Mouse (Mus musculus) midbrain, embryonic 10.5 days (tissue): ENCODE measurements around the gene Pfn3. TPM values are rescaled to one million over a fixed set of nuclear protein-coding genes. Genes with fewer than 3 reads are reported as not detected.
"Not testable (repeated sequence)": the region's sequence is repeated elsewhere in the genome, so short reads cannot be mapped to it uniquely, and the experiment has no call there.

Source experiments
- DNase-seq: peaks from one replicate; pipeline ENCODE4 v3.0.0-alpha.2; 2017; ENCODE audit warnings: low spot score
- H3K27ac ChIP-seq: fragments of 300-500 bp; sonication (generic); replicated peaks from 2 replicates; pipeline ENCODE4 v1.5.1; 2016; ENCODE audit warnings: mild to moderate bottlenecking
- H3K27me3 ChIP-seq: fragments of 300-500 bp; sonication (generic); 2 replicates; pipeline ENCODE4 v1.6.1; 2016; ENCODE audit warnings: low read depth, mild to moderate bottlenecking; ENCODE audit not compliant: poor library complexity, severe bottlenecking
- H3K36me3 ChIP-seq: fragments of 300-500 bp; sonication (generic); 2 replicates; pipeline ENCODE4 v1.6.1; 2016; ENCODE audit warnings: mild to moderate bottlenecking, moderate library complexity
- H3K4me1 ChIP-seq: fragments of 300-500 bp; sonication (generic); 2 replicates; pipeline ENCODE4 v1.6.1; 2016
- H3K4me3 ChIP-seq: fragments of 300-500 bp; sonication (generic); 2 replicates; pipeline ENCODE4 v1.5.1; 2016; ENCODE audit warnings: mild to moderate bottlenecking, moderate library complexity
- H3K9me3 ChIP-seq: fragments of 300-500 bp; sonication (generic); replicated peaks from 2 replicates; pipeline ENCODE4 v1.6.1; 2016; ENCODE audit warnings: mild to moderate bottlenecking
- WGBS: fragments of 180-500 bp; shearing (Covaris S2); methylation state at CpG from one replicate; pipeline ENCODE4 v1.1.7; 2016; 5-methylcytosine and 5-hydroxymethylcytosine counted together
- polyA plus RNA-seq: library from polyadenylated mRNA; unstranded; fragments of >200 nt; fragmentation: Nextera tagmentation; extraction: Ambion mirVana; gene quantifications from 2 replicates; pipeline ENCODE4 v1.2.1, GENCODE M21; 2016

The Pfn3 gene
- polyA plus RNA-seq, 1 experiment from 2014 or later, result not detected

GRCm38 (mm10) chr13:55446483-55447105, 31.6 kb upstream of the Pfn3 start:
- Histone ChIP-seq H3K27me3 (no peaks in the 10 kb centered on the region), H3K36me3 (peaks cover 36% of the 10 kb centered on the region), H3K27ac (peak overlapping the region; percentile 98), H3K4me3 (peak overlapping the region; percentile 93), H3K4me1 (peaks cover 37% of the 10 kb centered on the region), H3K9me3 (no peaks in the 10 kb centered on the region)
- no peak for DNase-seq
- WGBS, result 83% methylated on average over 6 of the region's 6 CpGs

GRCm38 (mm10) chr13:55445361-55446091, 30.5 kb upstream of the Pfn3 start:
- H3K9me3 ChIP-seq, result no peaks in the 10 kb centered on the region
- H3K36me3 ChIP-seq, result peaks cover 25% of the 10 kb centered on the region
- no peaks in the 10 kb centered on the region for H3K27me3 ChIP-seq
- H3K4me1 ChIP-seq, result peaks cover 37% of the 10 kb centered on the region
- H3K4me3 ChIP-seq, result peak overlapping the region; percentile 93
- 1% methylated on average over 66 of the region's 66 CpGs for WGBS
- H3K27ac ChIP-seq, result peak overlapping the region; percentile 98
- peak; percentile 77 for DNase-seq

- Histone ChIP-seq H3K4me1 (peaks cover 37% of the 10 kb centered on the region), H3K36me3 (peaks cover 19% of the 10 kb centered on the region), H3K27ac (peak within 1 kb of the TSS; percentile 98), H3K4me3 (peak within 1 kb of the TSS; percentile 93), H3K27me3 (no peaks in the 10 kb centered on the region), H3K9me3 (no peaks in the 10 kb centered on the region)
- WGBS, result under 1% methylated on average over 35 of the region's 35 CpGs
- DNase-seq, result peak; percentile 99
Observed at GRCm38 (mm10) chr13:55444937-55445315, 29.9 kb upstream of the Pfn3 start, which contains the start of gene Grk6. Gene Grk6, plus strand, starts transcription at chr13:55445072.

GRCm38 (mm10) chr13:55444286-55444936, 29.4 kb upstream of the Pfn3 start:
- peaks cover 37% of the 10 kb centered on the region for H3K4me1 ChIP-seq
- no peak for DNase-seq
- WGBS, result 2% methylated on average over 32 of the region's 33 CpGs
- H3K9me3 ChIP-seq, result no peaks in the 10 kb centered on the region
- no peaks in the 10 kb centered on the region for H3K27me3 ChIP-seq
- peak overlapping the region; percentile 98 for H3K27ac ChIP-seq
- peaks cover 14% of the 10 kb centered on the region for H3K36me3 ChIP-seq
- H3K4me3 ChIP-seq, result peak overlapping the region; percentile 93

GRCm38 (mm10) chr13:55443799-55444285, 28.8 kb upstream of the Pfn3 start:
- Histone ChIP-seq H3K27ac (peak overlapping the region; percentile 98), H3K36me3 (peaks cover 8% of the 10 kb centered on the region), H3K4me3 (peak overlapping the region; percentile 93), H3K9me3 (no peaks in the 10 kb centered on the region), H3K27me3 (no peaks in the 10 kb centered on the region), H3K4me1 (peaks cover 37% of the 10 kb centered on the region)
- 47% methylated on average over 9 of the region's 9 CpGs for WGBS
- DNase-seq, result no peak

GRCm38 (mm10) chr13:55437111-55437629, 22.1 kb upstream of the Pfn3 start:
- H3K36me3 ChIP-seq, H3K4me3 ChIP-seq, H3K4me1 ChIP-seq, H3K27ac ChIP-seq, H3K27me3 ChIP-seq, DNase-seq: not testable (repeated sequence)
- WGBS, result 91% methylated on average over 15 of the region's 15 CpGs
- peaks cover 18% of the 10 kb centered on the region for H3K9me3 ChIP-seq

- no peaks in the 10 kb centered on the region for H3K4me1 ChIP-seq
- DNase-seq, result no peak
- 79% methylated on average over 10 of the region's 10 CpGs for WGBS
Observed at GRCm38 (mm10) chr13:55431889-55432685, 17.1 kb upstream of the Pfn3 start.

GRCm38 (mm10) chr13:55430566-55430965, 15.5 kb upstream of the Pfn3 start:
- Histone ChIP-seq H3K9me3 (0 out of 2 replicates have a peak, but pooled peaks cover 6% of the 10 kb centered on the region), H3K27me3 (no peaks in the 10 kb centered on the region), H3K4me3 (no peak overlapping the region), H3K4me1 (no peaks in the 10 kb centered on the region), H3K36me3 (no peaks in the 10 kb centered on the region), H3K27ac (no peak overlapping the region)
- WGBS, result 92% methylated on average over 2 of the region's 2 CpGs
- no peak for DNase-seq

More at GRCm38 (mm10) chr13:55431889-55432685, 17.1 kb upstream of the Pfn3 start:
- Histone ChIP-seq H3K36me3 (no peaks in the 10 kb centered on the region), H3K27me3 (no peaks in the 10 kb centered on the region), H3K9me3 (peaks cover 6% of the 10 kb centered on the region; the same call in 1 of the 2 replicates), H3K27ac (no peak overlapping the region), H3K4me3 (no peak overlapping the region)

GRCm38 (mm10) chr13:55429226-55429888, 14.3 kb upstream of the Pfn3 start:
- H3K4me3 ChIP-seq, result no peak overlapping the region
- H3K27me3 ChIP-seq, result no peaks in the 10 kb centered on the region
- 78% methylated on average over 12 of the region's 12 CpGs for WGBS
- no peak for DNase-seq
- H3K4me1 ChIP-seq, result no peaks in the 10 kb centered on the region
- H3K27ac ChIP-seq, result no peak overlapping the region
- H3K9me3 ChIP-seq, result 0 out of 2 replicates have a peak, but pooled peaks cover 6% of the 10 kb centered on the region
- no peaks in the 10 kb centered on the region for H3K36me3 ChIP-seq

GRCm38 (mm10) chr13:55426613-55427012, 11.6 kb upstream of the Pfn3 start, which contains the start of gene F12:
Gene F12, minus strand, starts transcription at chr13:55426793.
- no peaks in the 10 kb centered on the region for H3K36me3 ChIP-seq
- no peak within 1 kb of the TSS for H3K27ac ChIP-seq
- 91% methylated on average over 10 of the region's 10 CpGs for WGBS

GRCm38 (mm10) chr13:55420933-55421800, 6.1 kb upstream of the Pfn3 start:
- H3K27ac ChIP-seq, result no peak overlapping the region; the same call in 1 of the 2 replicates
- H3K36me3 ChIP-seq, result no peaks in the 10 kb centered on the region
- peak overlapping the region; percentile 39 for H3K4me3 ChIP-seq
- 18% methylated on average over 35 of the region's 35 CpGs for WGBS
- DNase-seq, result peak; percentile 72
- peaks cover 25% of the 10 kb centered on the region for H3K4me1 ChIP-seq
- no peaks in the 10 kb centered on the region for H3K9me3 ChIP-seq
- peaks cover 65% of the 10 kb centered on the region for H3K27me3 ChIP-seq

More at GRCm38 (mm10) chr13:55426613-55427012, 11.6 kb upstream of the Pfn3 start, which contains the start of gene F12:
- Histone ChIP-seq H3K9me3 (no peaks in the 10 kb centered on the region), H3K27me3 (peaks cover 17% of the 10 kb centered on the region), H3K4me3 (no peak within 1 kb of the TSS), H3K4me1 (peaks cover 3% of the 10 kb centered on the region)
- DNase-seq, result no peak
